Mouse (Mus musculus): ENCODE measurements at regions not wholly inside any gene's neighbourhood (a gene's known extent, or its start where the extent isn't known, plus 50 kb on each side); places are given as distances from the start of the nearest gene placed in this dataset.

DNA sequence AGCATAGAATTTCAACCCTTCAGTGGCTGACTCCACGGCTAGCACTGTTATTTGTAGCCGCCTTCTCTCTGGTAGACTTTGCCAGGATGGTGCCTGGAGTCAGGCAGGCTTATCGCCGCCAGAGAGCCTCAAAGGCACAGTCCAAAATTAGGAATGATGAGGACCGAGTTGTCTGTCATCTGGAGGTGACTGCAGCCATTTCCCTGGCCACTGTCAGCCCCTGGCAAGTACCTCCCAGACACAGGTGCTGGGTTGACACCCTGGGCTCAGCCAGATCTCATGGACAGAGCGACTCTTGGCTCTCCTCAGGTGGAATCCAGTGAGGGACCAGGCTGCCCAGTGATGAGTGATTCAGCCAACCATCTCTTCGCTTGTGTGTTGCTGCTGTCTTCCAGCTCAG lies 98.1 kb upstream of the Pgrmc2 start:
- WGBS = 84% methylated on average over 7 of the region's 7 CpGs
- H3K36me3 ChIP-seq = no peaks in the 10 kb centered on the region
- H3K9me3 ChIP-seq (replicated peaks) = no peaks in the 10 kb centered on the region

DNA sequence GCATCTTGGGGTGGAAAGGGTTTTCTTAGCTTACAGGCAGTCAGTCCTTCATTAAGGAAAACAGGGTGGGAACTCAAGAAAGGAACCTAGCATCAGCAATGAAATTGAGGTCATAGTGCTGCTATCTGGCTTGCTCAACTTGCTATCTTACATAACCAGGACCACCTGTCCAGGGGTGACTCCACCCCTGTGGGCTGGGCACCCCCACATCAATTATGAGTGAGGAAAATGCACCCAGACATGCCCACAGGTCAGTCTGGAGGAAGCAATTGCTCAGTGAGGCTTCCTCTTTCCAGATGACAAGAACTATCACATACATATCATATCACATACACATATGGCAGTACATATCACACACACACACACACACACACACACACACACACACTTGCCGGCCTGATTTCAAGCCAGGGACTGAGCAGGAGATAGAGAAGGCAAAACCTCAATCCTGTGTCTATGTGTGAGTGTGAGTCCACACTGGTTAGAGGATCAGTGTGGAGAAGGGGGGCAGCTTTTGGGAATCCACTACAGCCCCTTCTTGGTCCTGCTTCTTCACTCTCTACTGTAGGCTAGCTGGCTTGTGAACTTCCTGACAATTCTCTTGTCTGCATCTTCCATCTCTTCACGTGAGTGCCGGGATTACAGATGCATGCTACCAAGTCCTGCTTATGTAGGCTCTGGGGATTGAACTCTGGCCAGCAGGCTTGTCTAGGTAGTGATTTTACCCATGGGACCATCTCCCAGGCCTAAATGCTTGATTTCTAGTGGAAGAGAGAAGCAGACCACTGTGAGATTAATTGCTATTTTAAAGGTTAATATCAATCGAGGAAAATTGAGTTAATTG lies 96.4 kb upstream of the Pgrmc2 start:
- no peak for DNase-seq (ENCODE audit: low spot score)
- H3K27ac ChIP-seq (replicated peaks) = no peak overlapping the region
- no peak overlapping the region for H3K4me3 ChIP-seq
- no peaks in the 10 kb centered on the region for H3K27me3 ChIP-seq (ENCODE audit: low read depth, poor library complexity, severe bottlenecking)
- no peaks in the 10 kb centered on the region for H3K36me3 ChIP-seq
- 0 out of 2 replicates have a peak, but pooled peaks cover 3% of the 10 kb centered on the region for H3K4me1 ChIP-seq
- no peaks in the 10 kb centered on the region for H3K9me3 ChIP-seq (replicated peaks)
- 79% methylated on average over 4 of the region's 4 CpGs for WGBS

More for the DNA sequence above, 98.1 kb upstream of the Pgrmc2 start:
- DNase-seq (ENCODE audit: low spot score) = no peak
- Histone ChIP-seq H3K4me3 (no peak overlapping the region), H3K4me1 (0 out of 2 replicates have a peak, but pooled peaks cover 3% of the 10 kb centered on the region), H3K27ac (replicated peaks) (no peak overlapping the region), H3K27me3 (ENCODE audit: low read depth, poor library complexity, severe bottlenecking) (no peaks in the 10 kb centered on the region)

DNA sequence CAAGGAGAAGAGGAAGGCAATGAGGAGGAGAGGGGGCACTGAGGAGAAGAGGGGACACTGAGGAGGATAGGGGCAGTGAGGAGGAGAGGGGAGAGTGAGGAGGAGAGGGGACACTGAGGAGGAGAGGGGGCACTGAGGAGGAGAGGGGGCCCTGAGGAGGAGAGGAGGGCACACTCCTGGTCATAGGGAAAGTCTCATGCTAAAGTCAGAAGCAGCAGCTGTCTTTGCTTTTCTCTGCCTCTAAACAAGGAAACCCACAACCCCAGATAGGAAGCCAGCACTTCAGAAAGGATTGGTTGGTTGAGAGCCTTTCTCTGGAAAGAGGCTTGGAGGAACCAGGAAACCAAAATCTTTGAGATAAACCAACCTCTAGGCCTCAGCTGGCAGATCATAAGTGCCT lies 94.3 kb upstream of the Pgrmc2 start:
- Histone ChIP-seq H3K9me3 (replicated peaks) (no peaks in the 10 kb centered on the region), H3K4me3 (no peak overlapping the region), H3K4me1 (no peaks in the 10 kb centered on the region), H3K27me3 (ENCODE audit: low read depth, poor library complexity, severe bottlenecking) (no peaks in the 10 kb centered on the region), H3K36me3 (no peaks in the 10 kb centered on the region), H3K27ac (replicated peaks) (no peak overlapping the region)
- DNase-seq (ENCODE audit: low spot score) = no peak

DNA sequence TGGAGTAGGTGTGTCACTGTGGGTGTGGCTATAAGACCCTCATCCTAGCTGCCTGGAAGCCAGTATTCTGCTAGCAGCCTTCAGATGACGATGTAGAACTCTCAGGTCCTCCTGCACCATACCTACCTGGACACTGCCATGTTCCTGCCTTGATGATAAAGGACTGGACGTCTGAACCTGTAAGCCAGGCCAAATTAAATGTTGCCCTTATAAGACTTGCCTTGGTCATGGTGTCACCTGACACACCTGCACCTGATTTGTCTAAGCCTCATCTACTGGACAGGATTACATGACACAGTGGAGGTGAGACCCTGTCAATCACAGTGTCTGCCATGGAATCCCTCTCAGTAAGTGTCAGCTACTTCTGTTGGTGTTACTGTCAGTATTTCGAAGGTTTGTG lies 92.5 kb upstream of the Pgrmc2 start:
- 88% methylated on average over 3 of the region's 3 CpGs for WGBS
- Histone ChIP-seq H3K36me3 (no peaks in the 10 kb centered on the region), H3K4me1 (no peaks in the 10 kb centered on the region), H3K27me3 (ENCODE audit: low read depth, poor library complexity, severe bottlenecking) (peaks cover 3% of the 10 kb centered on the region; the same call in 1 of the 2 replicates), H3K4me3 (no peak overlapping the region), H3K27ac (replicated peaks) (no peak overlapping the region), H3K9me3 (replicated peaks) (no peaks in the 10 kb centered on the region)
- DNase-seq (ENCODE audit: low spot score) = no peak

DNA sequence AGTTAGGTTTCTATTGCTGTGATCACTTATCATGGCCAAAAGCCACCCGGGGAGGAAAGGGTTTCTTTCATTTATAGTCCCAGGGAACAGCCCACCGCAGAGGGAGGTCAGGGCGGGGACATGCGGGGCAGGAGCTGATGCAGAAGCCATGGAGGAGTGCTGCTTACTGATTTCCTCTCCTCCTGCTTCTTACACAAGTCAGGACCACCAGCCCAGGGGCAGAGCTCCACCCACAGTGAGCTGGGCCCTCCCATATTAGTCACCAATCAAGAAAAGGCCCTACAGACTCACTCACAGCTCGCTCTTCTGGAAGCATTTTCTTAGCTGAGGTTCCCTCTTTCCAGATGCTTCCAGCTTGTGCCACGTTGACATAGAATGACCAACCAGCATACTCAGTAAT lies 90.7 kb upstream of the Pgrmc2 start:
- H3K4me1 ChIP-seq = no peaks in the 10 kb centered on the region
- no peak overlapping the region for H3K27ac ChIP-seq (replicated peaks)
- no peaks in the 10 kb centered on the region for H3K36me3 ChIP-seq
- no peak for DNase-seq (ENCODE audit: low spot score)
- 67% methylated on average over 6 of the region's 6 CpGs for WGBS
- H3K27me3 ChIP-seq (ENCODE audit: low read depth, poor library complexity, severe bottlenecking) = peaks cover 3% of the 10 kb centered on the region; the same call in 1 of the 2 replicates
- no peaks in the 10 kb centered on the region for H3K9me3 ChIP-seq (replicated peaks)
- H3K4me3 ChIP-seq = no peak overlapping the region

DNA sequence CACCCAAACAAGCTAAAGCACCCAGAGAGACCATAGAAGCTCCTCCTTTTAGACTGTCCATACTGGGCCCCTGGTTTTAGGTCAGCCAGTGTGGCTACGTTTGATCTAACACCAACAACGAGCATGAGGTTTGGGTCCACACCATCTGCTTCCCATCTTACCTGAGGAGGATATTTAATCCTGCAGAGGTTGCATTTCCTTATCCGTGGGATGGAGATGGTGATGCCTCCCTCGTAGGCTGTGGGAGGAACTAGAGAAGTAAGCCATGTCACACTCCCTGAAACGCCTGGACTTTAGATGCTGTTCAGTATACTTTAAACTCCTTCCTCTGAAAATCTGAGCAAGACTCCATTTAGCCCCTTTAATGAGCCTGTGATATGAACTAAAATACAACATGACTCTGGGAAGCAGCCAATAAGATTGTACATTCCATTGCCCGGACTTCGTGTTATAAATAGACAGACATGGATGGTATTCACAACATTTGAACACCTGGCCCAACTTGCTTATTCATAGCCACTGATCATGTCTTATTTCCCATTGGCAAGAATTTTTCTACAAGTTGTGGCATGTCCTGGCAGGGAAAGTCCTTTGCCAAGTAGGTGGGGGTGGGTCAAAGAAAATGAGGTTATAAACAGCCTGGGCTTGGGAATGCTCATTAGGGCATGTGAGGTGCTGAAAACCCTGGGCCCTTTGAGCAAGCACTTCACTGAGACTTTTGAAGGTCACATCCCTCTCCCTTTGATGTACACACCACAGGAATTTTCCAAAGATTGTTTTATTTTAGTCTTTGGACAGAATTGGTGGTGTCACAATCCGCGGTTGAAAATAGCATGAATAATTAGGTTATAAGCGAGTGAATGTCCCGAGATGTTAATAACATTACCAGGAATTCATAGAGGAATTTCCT lies 89.7 kb upstream of the Pgrmc2 start:
- H3K4me3 ChIP-seq = no peak overlapping the region
- H3K4me1 ChIP-seq = no peaks in the 10 kb centered on the region
- peaks cover 3% of the 10 kb centered on the region; the same call in 1 of the 2 replicates for H3K27me3 ChIP-seq (ENCODE audit: low read depth, poor library complexity, severe bottlenecking)
- no peaks in the 10 kb centered on the region for H3K9me3 ChIP-seq (replicated peaks)
- no peak overlapping the region for H3K27ac ChIP-seq (replicated peaks)
- H3K36me3 ChIP-seq = no peaks in the 10 kb centered on the region
- DNase-seq (ENCODE audit: low spot score) = no peak
- 88% methylated on average over 11 of the region's 11 CpGs for WGBS

DNA sequence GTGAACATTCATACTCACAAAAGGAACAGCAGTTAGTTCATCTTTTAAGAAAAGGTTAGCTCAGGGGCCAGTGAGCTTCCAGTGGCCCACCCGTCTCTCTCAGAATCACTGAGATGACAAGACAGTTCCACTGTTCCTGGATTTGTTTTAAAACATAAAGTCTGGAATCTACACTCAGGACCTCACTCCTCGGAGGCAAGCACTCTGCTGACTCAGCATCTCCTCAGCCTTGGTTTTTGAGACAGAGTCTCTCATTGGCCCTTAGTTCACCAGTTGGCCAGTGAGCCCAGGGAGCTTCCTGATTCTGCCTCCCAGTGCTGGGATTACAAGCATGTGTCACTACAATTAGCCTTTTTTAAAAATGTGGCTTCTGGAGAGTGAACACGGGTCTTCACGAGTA lies 88.9 kb upstream of the Pgrmc2 start:
- H3K4me3 ChIP-seq = no peak overlapping the region
- no peaks in the 10 kb centered on the region for H3K36me3 ChIP-seq
- no peaks in the 10 kb centered on the region for H3K9me3 ChIP-seq (replicated peaks)
- DNase-seq (ENCODE audit: low spot score) = no peak
- no peak overlapping the region for H3K27ac ChIP-seq (replicated peaks)
- H3K27me3 ChIP-seq (ENCODE audit: low read depth, poor library complexity, severe bottlenecking) = peaks cover 3% of the 10 kb centered on the region; the same call in 1 of the 2 replicates
- H3K4me1 ChIP-seq = no peaks in the 10 kb centered on the region
- 91% methylated on average over 4 of the region's 4 CpGs for WGBS

DNA sequence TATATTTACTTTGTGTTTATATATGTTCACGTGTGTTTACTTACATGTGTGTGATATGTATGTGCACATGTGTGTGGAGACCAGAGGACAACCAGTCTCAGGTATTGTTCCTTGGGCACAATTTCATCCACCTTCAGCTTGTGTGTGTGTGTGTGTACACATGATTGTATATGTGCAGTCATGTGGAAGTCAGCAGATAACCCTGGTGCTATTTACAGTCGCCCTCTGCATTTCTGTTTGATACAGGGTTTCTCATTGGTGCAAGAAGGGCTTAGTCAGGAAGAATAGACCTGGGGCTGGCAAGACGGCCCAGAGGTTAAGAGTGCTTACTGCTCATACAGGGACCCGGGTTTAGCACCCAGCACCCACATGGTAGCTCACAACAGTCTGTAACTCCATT lies 88.5 kb upstream of the Pgrmc2 start:
- Histone ChIP-seq H3K4me1 (no peaks in the 10 kb centered on the region), H3K4me3 (no peak overlapping the region), H3K27me3 (ENCODE audit: low read depth, poor library complexity, severe bottlenecking) (peaks cover 3% of the 10 kb centered on the region; the same call in 1 of the 2 replicates), H3K27ac (replicated peaks) (no peak overlapping the region), H3K9me3 (replicated peaks) (no peaks in the 10 kb centered on the region), H3K36me3 (no peaks in the 10 kb centered on the region)
- WGBS = 83% methylated on average over 4 of the region's 4 CpGs
- no peak for DNase-seq (ENCODE audit: low spot score)

DNA sequence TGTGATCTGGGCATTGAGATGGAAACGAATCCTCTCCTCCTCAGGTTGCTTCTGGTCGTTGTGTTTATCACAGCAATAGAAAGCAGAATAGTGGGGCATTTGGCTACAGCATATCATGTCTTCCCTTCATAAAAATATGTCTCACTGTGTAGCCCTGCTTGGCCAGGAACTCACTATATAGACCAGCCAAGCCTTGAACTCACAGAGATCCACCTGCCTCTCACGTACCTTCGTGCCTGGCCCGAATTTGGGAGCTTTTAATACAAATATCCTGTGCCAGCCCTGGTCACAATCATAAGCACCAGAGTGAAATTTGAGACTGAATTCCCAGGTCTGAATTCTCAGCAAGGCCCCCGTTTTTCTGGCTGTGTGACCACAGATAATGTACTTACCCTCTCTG lies 87.7 kb upstream of the Pgrmc2 start:
- WGBS = 75% methylated on average over 6 of the region's 6 CpGs
- Histone ChIP-seq H3K27ac (replicated peaks) (no peak overlapping the region), H3K4me3 (no peak overlapping the region)

DNA sequence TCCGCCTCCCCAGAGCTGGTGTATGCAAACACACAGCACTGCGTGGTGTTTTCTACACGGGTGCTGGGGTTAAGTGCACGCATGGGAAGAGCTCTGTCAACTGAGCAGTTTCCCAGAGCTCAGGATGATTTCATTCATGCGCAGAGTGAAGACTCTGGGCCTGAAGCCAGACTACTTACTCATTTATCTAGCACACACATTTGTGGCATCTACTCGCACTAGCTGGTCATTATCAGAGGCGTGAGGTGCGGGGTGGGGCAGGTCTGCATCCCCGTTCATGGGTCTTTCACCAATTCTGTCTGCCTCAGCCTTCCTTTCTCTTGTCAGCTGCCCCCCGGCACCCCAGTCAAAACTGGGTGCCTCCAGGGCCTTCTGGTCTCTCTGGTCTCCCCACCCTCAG lies 86.6 kb upstream of the Pgrmc2 start:
- DNase-seq (ENCODE audit: low spot score) = no peak
- H3K27me3 ChIP-seq (ENCODE audit: low read depth, poor library complexity, severe bottlenecking) = peaks cover 3% of the 10 kb centered on the region; the same call in 1 of the 2 replicates
- no peaks in the 10 kb centered on the region for H3K4me1 ChIP-seq
- no peaks in the 10 kb centered on the region for H3K9me3 ChIP-seq (replicated peaks)
- H3K4me3 ChIP-seq = no peak overlapping the region
- H3K27ac ChIP-seq (replicated peaks) = no peak overlapping the region
- WGBS = 89% methylated on average over 10 of the region's 10 CpGs
- H3K36me3 ChIP-seq = no peaks in the 10 kb centered on the region

More for the DNA sequence above, 87.7 kb upstream of the Pgrmc2 start:
- Histone ChIP-seq H3K4me1 (no peaks in the 10 kb centered on the region), H3K9me3 (replicated peaks) (no peaks in the 10 kb centered on the region), H3K27me3 (ENCODE audit: low read depth, poor library complexity, severe bottlenecking) (peaks cover 3% of the 10 kb centered on the region; the same call in 1 of the 2 replicates), H3K36me3 (no peaks in the 10 kb centered on the region)
- no peak for DNase-seq (ENCODE audit: low spot score)

DNA sequence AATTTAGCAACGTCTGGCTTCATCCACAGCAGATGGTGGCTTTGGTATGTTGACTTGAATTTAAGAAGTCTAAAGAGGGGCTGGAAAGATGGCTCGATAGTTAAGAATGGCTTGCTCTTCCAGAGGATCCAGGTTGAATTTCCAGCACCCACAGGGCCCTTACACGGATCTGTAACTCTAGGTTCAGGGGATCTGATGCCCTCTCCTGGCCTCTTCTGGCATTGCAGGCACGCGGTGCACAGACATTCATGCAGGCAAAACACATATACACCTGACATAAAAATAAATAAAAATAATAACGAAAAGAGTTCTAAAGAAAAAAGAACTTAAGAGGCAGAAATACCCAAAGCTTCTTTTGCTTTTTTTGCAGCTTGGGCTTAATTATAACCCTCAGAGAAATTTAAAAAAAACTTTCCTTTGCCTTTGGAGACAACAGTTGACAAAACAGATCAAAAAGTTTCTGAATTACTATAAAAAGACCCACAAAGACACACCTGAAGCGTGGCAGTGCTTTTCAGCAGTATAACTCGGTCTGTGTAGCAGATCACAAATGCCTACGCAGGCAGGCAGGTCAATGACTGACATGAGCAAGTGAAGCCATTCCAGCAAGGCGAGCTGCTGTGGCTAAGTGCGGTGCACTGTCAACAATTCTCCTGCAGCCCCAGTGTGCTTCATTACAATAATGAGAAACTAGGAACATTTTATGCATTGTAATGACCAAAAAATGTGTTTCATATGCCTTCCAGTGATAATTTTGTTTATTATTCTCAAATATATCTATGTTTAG lies 85.5 kb upstream of the Pgrmc2 start:
- 85% methylated on average over 11 of the region's 11 CpGs for WGBS
- H3K4me3 ChIP-seq = no peak overlapping the region
- H3K9me3 ChIP-seq (replicated peaks) = no peaks in the 10 kb centered on the region
- no peaks in the 10 kb centered on the region for H3K36me3 ChIP-seq
- no peak overlapping the region for H3K27ac ChIP-seq (replicated peaks)
- DNase-seq (ENCODE audit: low spot score) = no peak
- peaks cover 3% of the 10 kb centered on the region; the same call in 1 of the 2 replicates for H3K27me3 ChIP-seq (ENCODE audit: low read depth, poor library complexity, severe bottlenecking)
- H3K4me1 ChIP-seq = no peaks in the 10 kb centered on the region

DNA sequence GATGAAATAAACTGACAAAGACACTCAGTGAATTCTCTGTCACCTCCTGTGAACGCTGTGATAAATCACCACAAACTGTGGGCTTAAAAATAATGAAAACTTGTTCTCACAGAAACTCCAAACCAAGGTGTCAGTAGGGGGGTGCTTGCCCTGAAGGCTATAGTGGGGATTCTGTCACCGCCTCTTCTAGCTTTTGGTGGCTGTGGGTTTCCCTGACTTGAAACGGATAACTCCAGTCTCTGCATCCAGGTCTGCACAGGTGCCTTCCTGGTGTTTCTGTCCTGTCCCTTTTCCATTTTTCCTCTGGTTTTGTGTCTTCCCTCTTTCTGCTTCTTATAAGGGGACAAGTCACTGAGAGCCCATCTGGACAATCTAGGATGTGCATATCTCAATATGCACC lies 84.6 kb upstream of the Pgrmc2 start:
- Histone ChIP-seq H3K4me3 (no peak overlapping the region), H3K9me3 (replicated peaks) (no peaks in the 10 kb centered on the region), H3K27ac (replicated peaks) (no peak overlapping the region), H3K4me1 (no peaks in the 10 kb centered on the region), H3K27me3 (ENCODE audit: low read depth, poor library complexity, severe bottlenecking) (peaks cover 3% of the 10 kb centered on the region; the same call in 1 of the 2 replicates), H3K36me3 (no peaks in the 10 kb centered on the region)
- 91% methylated on average over 3 of the region's 3 CpGs for WGBS
- DNase-seq (ENCODE audit: low spot score) = no peak
